Mouse (Mus musculus): ENCODE results near the gene Ilk. TPM values are rescaled to one million over a fixed set of nuclear protein-coding genes. Genes with fewer than 3 reads are reported as not detected.

The Ilk gene
- polyA plus RNA-seq (2012; rRNA removed; ENCODE audit: low replicate concordance), result 124 and 195 TPM in 2 replicates

GRCm38 (mm10) chr7:105736264-105736901 is at the start of gene Ilk:
Ilk (plus strand) TSS chr7:105736592.

DNA sequence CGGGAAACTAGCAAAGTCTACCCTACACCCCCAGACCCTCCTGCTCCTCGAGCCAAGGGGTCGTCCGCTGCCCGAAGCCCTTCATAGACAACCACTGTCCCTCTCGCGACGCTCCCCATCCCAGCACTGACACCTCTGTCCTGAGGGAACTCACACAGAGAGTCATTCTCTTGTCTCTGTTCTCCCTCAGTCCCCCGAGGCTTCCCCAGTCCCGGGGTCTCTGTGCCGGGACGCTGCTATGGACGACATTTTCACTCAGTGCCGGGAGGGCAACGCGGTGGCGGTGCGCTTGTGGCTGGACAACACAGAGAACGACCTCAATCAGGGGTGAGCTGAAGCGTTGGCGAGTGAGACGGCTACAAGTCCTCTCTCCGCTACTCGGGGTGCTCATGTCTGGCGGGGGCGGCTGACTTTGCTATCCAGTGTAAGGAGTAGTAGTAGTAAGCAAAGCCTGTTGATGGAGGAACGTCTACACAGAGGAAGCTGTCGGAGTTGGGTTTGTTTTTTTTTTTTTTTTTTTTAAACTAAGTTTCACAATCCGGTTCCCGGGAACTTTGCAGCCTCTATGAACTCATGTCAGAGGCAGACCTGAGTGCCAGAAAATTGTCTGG is 624 bp downstream of the Ilk start, which contains the start of gene Rrp8:
Rrp8 (minus strand) TSS at position 475 of the 611 bp plus-strand sequence.

DNA sequence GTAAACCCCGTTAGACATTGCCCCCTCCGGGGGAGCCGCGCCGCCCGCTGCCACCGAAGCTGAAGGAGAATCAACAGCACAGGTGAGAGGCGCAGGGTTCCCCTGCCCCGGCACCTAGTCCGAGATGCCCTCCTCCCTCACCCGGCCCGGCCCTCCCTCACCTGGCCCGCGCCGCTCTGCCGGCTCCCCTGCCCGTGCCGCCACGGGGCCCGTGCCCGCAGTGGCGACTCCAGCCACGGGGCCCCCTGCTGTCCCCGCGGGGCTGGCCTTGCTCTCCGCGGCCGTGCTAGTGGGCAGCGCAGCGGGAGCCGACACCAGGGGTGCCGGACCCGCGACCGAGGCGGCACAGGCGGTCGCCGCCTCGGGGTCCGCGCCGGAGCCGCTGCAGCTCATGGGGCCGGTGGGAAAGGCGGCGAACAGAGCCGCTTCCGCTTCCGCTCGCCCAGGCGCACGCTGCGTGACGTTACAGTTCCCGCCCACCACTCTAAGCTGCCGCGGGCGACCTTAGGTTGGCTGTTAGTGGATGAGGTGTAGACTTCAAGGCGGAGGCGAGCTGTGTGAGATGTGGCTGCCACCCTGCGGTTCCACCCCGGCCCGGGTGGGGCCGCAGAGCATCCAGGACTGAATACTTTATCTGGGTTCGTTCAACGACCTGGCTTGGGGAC is 7.7 kb downstream of the Ilk start, which contains the start of gene Taf10:
Taf10 (minus strand) TSS at position 436 of the 665 bp plus-strand sequence.

DNA sequence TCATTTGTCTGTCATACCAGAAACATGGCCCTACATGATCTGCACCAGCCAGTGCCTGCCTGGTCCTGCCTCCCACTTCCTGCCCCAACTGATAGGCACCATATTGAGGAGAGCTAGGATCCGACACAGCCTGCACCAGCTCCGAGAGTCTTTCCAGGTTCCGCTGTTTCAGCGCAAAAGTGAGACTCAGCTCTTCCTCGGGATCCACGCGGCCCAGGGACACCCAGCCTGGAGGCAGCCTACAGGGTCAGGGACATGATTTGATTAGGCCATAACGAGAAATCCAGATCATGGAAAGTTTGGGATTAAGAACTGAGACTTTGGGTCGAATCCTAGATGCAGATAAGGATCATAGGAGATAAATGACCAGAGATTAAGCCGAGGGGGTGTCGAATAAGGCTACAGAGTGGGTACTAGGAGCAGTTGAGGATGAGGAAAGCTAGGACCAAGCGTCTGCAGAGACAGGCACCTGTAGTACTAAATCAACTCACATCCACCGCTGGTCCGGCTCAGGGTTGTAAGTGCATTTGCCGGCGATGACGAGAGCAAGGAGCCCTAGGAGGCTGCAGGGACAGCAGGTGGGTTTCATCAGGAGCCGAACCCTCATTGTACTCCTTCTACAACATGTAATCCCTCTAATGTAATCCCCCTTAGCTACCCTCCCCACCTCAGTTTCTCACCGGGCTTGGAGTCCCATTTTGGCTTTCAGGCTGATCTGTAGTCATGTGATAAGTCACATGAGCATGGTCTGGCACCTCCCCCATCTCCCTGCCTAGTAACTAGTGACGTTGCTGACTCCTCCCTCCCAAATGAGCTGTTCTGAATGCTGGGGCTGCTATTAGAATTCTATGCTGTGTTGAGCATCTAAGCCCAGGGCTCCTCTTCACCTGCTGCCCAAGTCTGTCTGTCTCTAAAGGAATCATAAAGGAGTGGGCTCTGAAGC is 15.4 kb downstream of the Ilk start, which contains the start of gene Tpp1:
Tpp1 (minus strand) TSS at position 745 of the 943 bp plus-strand sequence.

DNA sequence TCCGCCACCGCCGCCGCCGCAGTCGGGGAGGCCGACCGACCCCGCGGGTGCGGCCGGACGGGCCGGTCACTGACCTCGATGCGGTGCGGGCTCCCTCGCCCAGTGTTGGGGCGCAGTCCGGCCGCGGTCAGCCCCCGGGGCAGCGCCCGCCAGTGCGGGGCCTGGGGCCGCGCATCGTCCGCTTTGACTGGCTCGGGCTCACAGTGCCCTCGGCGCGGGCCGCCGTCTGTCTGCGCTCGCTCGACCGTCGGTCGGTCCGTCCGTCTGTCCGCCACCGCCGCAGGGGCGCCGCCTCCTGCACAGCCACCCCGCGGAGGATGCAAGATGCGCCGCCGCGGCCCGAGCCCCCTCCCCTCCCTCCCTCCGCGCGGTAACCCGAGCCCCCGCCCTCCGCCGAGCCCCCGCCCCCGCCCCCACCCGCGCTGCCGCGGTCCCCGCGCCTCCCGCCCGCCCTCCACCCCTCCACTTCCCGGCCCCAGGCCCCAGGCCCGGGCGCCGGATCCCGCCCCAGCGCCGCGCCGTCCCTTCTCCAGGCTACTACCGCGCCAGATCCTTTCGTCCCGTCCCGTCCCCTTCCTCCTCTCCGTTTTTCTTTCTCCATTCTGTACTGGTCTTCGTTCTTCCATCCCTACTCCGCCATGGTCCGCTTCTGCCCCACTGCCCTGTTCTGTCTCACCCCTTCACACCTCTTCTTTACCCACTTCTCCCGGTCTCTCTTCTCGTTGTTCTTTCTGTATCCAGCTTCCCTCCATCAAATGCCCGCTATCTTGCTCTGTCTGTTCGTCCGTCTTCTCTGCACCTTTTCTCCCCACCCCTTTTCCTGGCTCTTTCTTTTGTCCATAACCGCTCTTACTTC is 51.1 kb downstream of the Ilk start, which contains the start of gene Dchs1:
Dchs1 (minus strand) TSS at position 370 of the 856 bp plus-strand sequence.

Other genes starting within 250 kb of the Ilk start
- 69.1 and 110 TPM in 2 replicates for gene Smpd1, start 182.2 kb upstream of the Ilk start, polyA plus RNA-seq (2012; rRNA removed; ENCODE audit: low replicate concordance)
- 23.3 and 35.9 TPM in 2 replicates for gene Apbb1, start 154.9 kb upstream of the Ilk start, polyA plus RNA-seq (2012; rRNA removed; ENCODE audit: low replicate concordance)
- gene Hpx, start 136.5 kb upstream of the Ilk start, polyA plus RNA-seq (2012; rRNA removed; ENCODE audit: low replicate concordance), result 1.1 and 13.0 TPM in 2 replicates
- gene Trim3, start 103.0 kb upstream of the Ilk start, polyA plus RNA-seq (2012; rRNA removed; ENCODE audit: low replicate concordance), result 47.8 and 65.0 TPM in 2 replicates
- 143 and 164 TPM in 2 replicates for gene Timm10b, start 96.5 kb upstream of the Ilk start, polyA plus RNA-seq (2012; rRNA removed; ENCODE audit: low replicate concordance)
- gene Arfip2, start 96.2 kb upstream of the Ilk start, polyA plus RNA-seq (2012; rRNA removed; ENCODE audit: low replicate concordance), result 58.6 and 60.8 TPM in 2 replicates
- gene Gm45799, start 96.0 kb upstream of the Ilk start, polyA plus RNA-seq (2012; rRNA removed; ENCODE audit: low replicate concordance), result 262 and 505 TPM in 2 replicates
- 2.3 and 5.4 TPM in 2 replicates for gene Dnhd1, start 85.8 kb upstream of the Ilk start, polyA plus RNA-seq (2012; rRNA removed; ENCODE audit: low replicate concordance)
- 8.2 and 10.6 TPM in 2 replicates for gene Rrp8, start 793 bp downstream of the Ilk start, polyA plus RNA-seq (2012; rRNA removed; ENCODE audit: low replicate concordance)
- gene Taf10, start 7.8 kb downstream of the Ilk start, polyA plus RNA-seq (2012; rRNA removed; ENCODE audit: low replicate concordance), result 320 and 670 TPM in 2 replicates
- 156 and 246 TPM in 2 replicates for gene Tpp1, start 15.6 kb downstream of the Ilk start, polyA plus RNA-seq (2012; rRNA removed; ENCODE audit: low replicate concordance)
- 11.7 and 15.2 TPM in 2 replicates for gene Dchs1, start 51.1 kb downstream of the Ilk start, polyA plus RNA-seq (2012; rRNA removed; ENCODE audit: low replicate concordance)
- gene Mrpl17, start 74.5 kb downstream of the Ilk start, polyA plus RNA-seq (2012; rRNA removed; ENCODE audit: low replicate concordance), result 220 and 240 TPM in 2 replicates
- gene Gm4070, start 217.4 kb downstream of the Ilk start, polyA plus RNA-seq (2012; rRNA removed; ENCODE audit: low replicate concordance), result 5.1 and 8.3 TPM in 2 replicates

All from mammary gland, adult 2 months (tissue).